Mouse (Mus musculus) lung, adult 2 months (tissue): ENCODE measurements around the gene Atxn2l.

Experiments
- CTCF ChIP-seq: fragments of 200-500 bp; IDR thresholded peaks from 2 replicates; pipeline ENCODE4 v1.5.1; 2011; ENCODE audit warnings: mild to moderate bottlenecking, low read length, control low read depth; ENCODE audit not compliant: insufficient read depth
- POLR2A ChIP-seq: fragments of 200-500 bp; IDR thresholded peaks from 2 replicates; pipeline ENCODE4 v1.6.1; 2011; ENCODE audit warnings: low read depth, mild to moderate bottlenecking, control low read depth, low read length, borderline replicate concordance; ENCODE audit errors: extremely low read depth

DNA sequence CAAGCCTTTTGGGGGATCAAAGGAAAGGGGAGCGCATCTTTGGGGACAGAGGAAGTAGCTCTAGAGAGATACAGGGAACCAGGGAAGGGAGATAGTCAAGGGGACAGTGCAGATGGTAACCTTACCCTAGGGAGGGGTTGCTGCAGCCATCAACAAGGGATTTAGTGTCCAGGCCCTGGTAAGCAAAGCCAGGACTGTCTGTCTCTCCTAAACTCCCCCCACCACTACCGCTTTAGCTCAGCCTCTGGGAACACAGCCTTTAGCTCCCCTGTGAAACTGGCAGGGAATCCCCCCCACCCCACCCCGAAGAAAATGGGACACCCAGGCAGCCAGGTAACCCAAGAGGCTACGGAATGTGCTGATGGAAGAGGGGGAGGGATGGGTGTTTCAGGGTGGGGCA, 39.7 kb downstream of the Atxn2l start:
- TF ChIP-seq POLR2A, result no peak
- TF ChIP-seq CTCF, result no peak
